Mouse (Mus musculus) testis, adult 2 months (tissue): Measurements from ENCODE around the gene Thpo.

Source experiments
- CTCF ChIP-seq: fragments of 200-500 bp; IDR thresholded peaks from 2 replicates; pipeline ENCODE4 v1.5.1; 2012; ENCODE audit warnings: low read depth, mild to moderate bottlenecking, inconsistent platforms, low read length, moderate library complexity; ENCODE audit not compliant: control insufficient read depth, insufficient read depth, insufficient replicate concordance
- POLR2A ChIP-seq: fragments of 200-500 bp; IDR thresholded peaks from 2 replicates; pipeline ENCODE4 v1.6.1; 2012; ENCODE audit warnings: low read depth, mild to moderate bottlenecking, inconsistent platforms, low read length, moderate library complexity; ENCODE audit not compliant: control insufficient read depth

- no peak for TF ChIP-seq CTCF
- TF ChIP-seq POLR2A = no peak
These were observed at the start of gene Thpo for GRCm38 (mm10) chr16:20733731-20734730.
